Mouse (Mus musculus): ENCODE results near the gene Hdac9.

Hdac9 gene

DNA sequence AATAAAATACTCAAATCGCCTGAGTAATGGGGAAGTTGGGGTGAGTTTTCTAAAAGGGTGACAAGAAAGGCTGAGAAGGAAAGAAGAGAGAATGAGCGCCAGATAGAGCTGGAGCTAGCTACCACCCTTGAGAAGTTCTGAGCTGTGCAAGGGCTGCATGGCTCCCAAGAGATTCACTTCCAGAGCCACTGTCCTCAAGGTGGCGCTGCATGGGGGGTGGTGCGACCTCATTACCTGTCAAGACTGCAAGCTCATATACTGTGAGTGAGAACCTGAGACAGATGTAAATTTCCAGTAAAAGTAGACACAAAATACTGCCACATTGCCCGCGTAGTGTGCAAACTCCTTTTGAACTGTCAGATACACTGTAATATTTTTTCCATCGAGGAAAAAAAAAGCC is 865.8 kb downstream of the Hdac9 start:
- peak; percentile 6 for DNase-seq

- no peak for DNase-seq
Observed at GRCm38 (mm10) chr12:34040949-34041348, 875.9 kb downstream of the Hdac9 start.

- DNase-seq, result no peak
Observed at GRCm38 (mm10) chr12:34040061-34040460, 876.8 kb downstream of the Hdac9 start.

- peak; percentile 4 for DNase-seq
Observed at GRCm38 (mm10) chr12:34009796-34010195, 907.1 kb downstream of the Hdac9 start.

All from kidney, postnatal 14 days (tissue).